Comparison of ENCODE assay signal across 17 mouse cellular contexts in the genomic region with DNA sequence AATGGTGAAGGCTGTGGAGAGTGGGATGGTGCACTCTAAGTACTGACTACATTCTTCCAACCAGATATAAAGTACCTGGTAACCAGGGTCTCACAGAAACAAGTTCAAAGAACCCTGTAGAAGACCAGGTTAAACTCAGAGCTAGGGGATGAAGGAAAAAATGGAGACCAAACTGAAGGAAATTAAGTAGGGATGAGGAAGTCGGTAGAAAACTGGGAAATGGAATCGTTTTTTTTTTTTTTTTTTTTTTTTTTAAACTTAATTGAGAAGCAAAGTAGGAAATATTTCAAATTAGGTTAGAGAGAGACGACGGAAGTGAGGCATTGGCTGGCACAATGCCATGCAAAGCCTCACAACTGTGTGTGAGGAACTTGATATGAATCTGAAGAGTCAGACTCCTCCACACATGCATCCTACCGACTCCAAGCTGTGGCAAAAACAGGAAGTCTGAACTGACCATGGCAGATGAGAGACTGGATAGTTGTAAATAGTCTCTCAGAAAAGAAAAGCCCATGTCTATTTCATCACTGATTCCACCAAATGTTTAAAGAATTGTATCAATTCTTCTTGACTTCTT.
A peak's percentile ranks its signal among the peaks of the same experiment; 100 is the strongest.
DNase-seq lines count a peak whose midpoint lies in the region; ATAC-seq and TF ChIP-seq lines count a peak whose summit lies in the region.
"Had no signal": no experiment of that assay in that cellular context is flagged by ENCODE, and none has a peak within 500 bp of the region (broad histone marks: within the 10 kb centered on the region; RNA-seq: fewer than 3 reads in every experiment).

No protein-coding gene starts in this region.

- H3K4me3 ChIP-seq in liver, embryonic 12.5 days = no peak overlapping the region
- H3K4me3 ChIP-seq in thymus, adult 2 months (ENCODE audit: control insufficient read depth, insufficient read depth, low read length) = no peak overlapping the region
- H3K4me3 ChIP-seq: embryonic facial prominence, embryonic 12.5 days; limb, embryonic 12.5 days; lung, embryonic 15.5 days; midbrain, embryonic 15.5 days had no signal

- ATAC-seq in liver, embryonic 12.5 days = no peak
- ATAC-seq: midbrain, embryonic 15.5 days had no signal

- no peak overlapping the region for H3K27ac ChIP-seq in liver, embryonic 12.5 days
- H3K27ac ChIP-seq in thymus, adult 2 months (ENCODE audit: control insufficient read depth, insufficient read depth, low read length) = no peak overlapping the region
- H3K27ac ChIP-seq: embryonic facial prominence, embryonic 12.5 days; limb, embryonic 12.5 days; lung, embryonic 15.5 days; midbrain, embryonic 15.5 days had no signal

- TF ChIP-seq POLR2A in thymus, adult 2 months (IDR thresholded peaks at IDR 0.05; ENCODE audit: control insufficient read depth, extremely low read depth, insufficient read depth, low read length, poor library complexity) = no peak

- peak; percentile 6 for DNase-seq in liver
- peak; percentile 18 for DNase-seq in T-cell, adult 2 months (ENCODE audit: low spot score)
- peak; percentile 18 for DNase-seq in lung, postnatal 10 days
- DNase-seq in skeletal muscle tissue, adult 2 months (ENCODE audit: low read depth, low spot score) = peak; percentile 7
- no peak for DNase-seq in thymus, adult 2 months
- no peak for DNase-seq in adrenal gland, adult 2 months
- DNase-seq in heart, postnatal 10 days = no peak
- DNase-seq: cerebellum, adult 11 months; cerebellum, postnatal 36 days; heart, postnatal 14 days; retina, postnatal 1 day; thymus, adult 18-20 months had no signal

- no peaks in the 10 kb centered on the region for H3K27me3 ChIP-seq in liver, embryonic 12.5 days (replicated peaks)
- H3K27me3 ChIP-seq in thymus, adult 2 months (ENCODE audit: control insufficient read depth, insufficient read depth, low read length) = no peaks in the 10 kb centered on the region
- H3K27me3 ChIP-seq: embryonic facial prominence, embryonic 12.5 days; limb, embryonic 12.5 days; lung, embryonic 15.5 days; midbrain, embryonic 15.5 days had no signal

- H3K9ac ChIP-seq in liver, embryonic 12.5 days = no peak overlapping the region
- H3K9ac ChIP-seq: embryonic facial prominence, embryonic 12.5 days; limb, embryonic 12.5 days; lung, embryonic 15.5 days; midbrain, embryonic 15.5 days had no signal

- no peak for TF ChIP-seq CTCF in thymus, adult 2 months (IDR thresholded peaks at IDR 0.05; ENCODE audit: borderline replicate concordance, control insufficient read depth, extremely low read depth, insufficient read depth, low read length, poor library complexity)

- no peaks in the 10 kb centered on the region for H3K36me3 ChIP-seq in liver, embryonic 12.5 days
- no peaks in the 10 kb centered on the region for H3K36me3 ChIP-seq in thymus, adult 2 months (ENCODE audit: control insufficient read depth, insufficient read depth, low read length)
- H3K36me3 ChIP-seq: embryonic facial prominence, embryonic 12.5 days; limb, embryonic 12.5 days; lung, embryonic 15.5 days; midbrain, embryonic 15.5 days had no signal

- intact Hi-C loops in heart, postnatal 10 days (cut with DNase I) = no loop called here

- WGBS in liver, embryonic 12.5 days (ENCODE audit: insufficient replicate concordance) = 28% methylated on average over 5 of the region's 5 CpGs
- 5% methylated on average over 5 of the region's 5 CpGs for WGBS in thymus, adult 2 months

- H3K4me1 ChIP-seq in liver, embryonic 12.5 days = no peaks in the 10 kb centered on the region
- H3K4me1 ChIP-seq in thymus, adult 2 months (replicated peaks; ENCODE audit: control insufficient read depth, insufficient read depth, low read length) = no peaks in the 10 kb centered on the region
- H3K4me1 ChIP-seq: embryonic facial prominence, embryonic 12.5 days; limb, embryonic 12.5 days; midbrain, embryonic 15.5 days had no signal

- H3K9me3 ChIP-seq in liver, embryonic 12.5 days (replicated peaks) = peaks cover 6% of the 10 kb centered on the region
- H3K9me3 ChIP-seq: embryonic facial prominence, embryonic 12.5 days; limb, embryonic 12.5 days; lung, embryonic 15.5 days; midbrain, embryonic 15.5 days had no signal

- no peak overlapping the region for H3K4me2 ChIP-seq in liver, embryonic 12.5 days
- H3K4me2 ChIP-seq: embryonic facial prominence, embryonic 12.5 days; limb, embryonic 12.5 days; lung, embryonic 15.5 days; midbrain, embryonic 15.5 days had no signal

Comparison
In these comparisons a context has a peak if more than half of its experiments do, and no peak if none do; other contexts are left out.
1. DNase-seq: peak in liver (single experiment), T-cell, adult 2 months (single experiment), lung, postnatal 10 days (single experiment) and skeletal muscle tissue, adult 2 months (single experiment); none in thymus, adult 2 months (single experiment), adrenal gland, adult 2 months (single experiment) and heart, postnatal 10 days (0 of 2).